Mouse (Mus musculus): ENCODE data around the gene Pim3. TPM values are rescaled to one million over a fixed set of nuclear protein-coding genes. Genes with fewer than 3 reads are reported as not detected.
A peak's percentile ranks its signal among the peaks of the same experiment; 100 is the strongest.

Gene Pim3
- polyA plus RNA-seq, 1 experiment from 2014 or later = 69.4 TPM

DNA sequence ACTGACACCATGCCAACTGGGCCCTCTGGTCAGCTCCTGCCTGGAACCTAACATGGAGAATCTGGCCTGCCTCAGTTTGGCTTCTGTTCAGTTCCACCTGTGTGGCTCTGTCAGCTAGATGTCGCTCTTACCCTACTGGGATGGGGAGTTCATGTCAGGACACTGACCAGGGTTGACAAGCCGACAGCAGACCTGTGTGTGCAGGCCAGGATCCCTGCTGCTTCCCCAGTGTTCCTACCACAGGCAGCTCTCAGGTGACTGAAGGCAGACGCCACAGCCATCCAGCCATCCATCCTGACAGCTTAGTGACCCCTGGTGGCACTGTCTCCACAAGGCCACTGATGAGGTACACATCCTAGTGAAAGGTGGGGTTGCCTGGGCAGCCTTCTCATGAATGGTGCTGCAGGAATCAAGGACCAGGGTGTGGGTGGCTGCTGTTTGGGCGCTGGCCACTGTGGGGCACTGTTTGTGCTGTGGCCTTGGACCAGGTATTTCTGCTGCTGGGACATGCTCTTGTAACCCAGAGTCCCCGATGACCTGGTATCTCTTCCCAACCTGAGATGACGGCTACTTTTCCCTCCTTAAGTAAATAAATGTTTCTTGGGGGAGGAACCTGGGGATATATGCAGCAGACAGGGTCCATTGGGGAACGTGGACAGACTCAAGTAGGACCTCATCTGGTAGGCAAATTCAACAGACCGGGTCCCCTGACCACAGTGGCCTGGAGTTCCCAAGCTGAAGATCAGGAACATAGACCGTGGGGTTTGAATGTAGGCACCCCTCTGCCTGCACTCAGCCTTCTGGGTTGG lies 33.8 kb upstream of the Pim3 start:
- Histone ChIP-seq H3K9me3 (ENCODE audit: control insufficient read depth, low read length) (no peaks in the 10 kb centered on the region), H3K27me3 (ENCODE audit: control insufficient read depth, insufficient read depth, low read length) (no peaks in the 10 kb centered on the region), H3K36me3 (ENCODE audit: control insufficient read depth, insufficient read depth, low read length) (peaks cover 24% of the 10 kb centered on the region), H3K27ac (replicated peaks) (no peak overlapping the region), H3K4me1 (replicated peaks; ENCODE audit: control insufficient read depth, insufficient read depth) (no peaks in the 10 kb centered on the region), H3K4me2 (replicated peaks; ENCODE audit: low read depth) (no peak overlapping the region), H3K4me3 (ENCODE audit: low read depth, low read length) (no peak overlapping the region), H3K9ac (ENCODE audit: low read length) (no peak overlapping the region)
- ATAC-seq (ENCODE audit: low FRiP score, low TSS enrichment) (peak; percentile 71), DNase-seq (ENCODE audit: low spot score) (peak; percentile 87)
- WGBS = 20% methylated on average over 9 of the region's 9 CpGs
- TF ChIP-seq EP300 (optimal IDR thresholded peaks at IDR 0.05) (no peak), CTCF (IDR thresholded peaks at IDR 0.05; ENCODE audit: low read depth) (peak; percentile 66)

DNA sequence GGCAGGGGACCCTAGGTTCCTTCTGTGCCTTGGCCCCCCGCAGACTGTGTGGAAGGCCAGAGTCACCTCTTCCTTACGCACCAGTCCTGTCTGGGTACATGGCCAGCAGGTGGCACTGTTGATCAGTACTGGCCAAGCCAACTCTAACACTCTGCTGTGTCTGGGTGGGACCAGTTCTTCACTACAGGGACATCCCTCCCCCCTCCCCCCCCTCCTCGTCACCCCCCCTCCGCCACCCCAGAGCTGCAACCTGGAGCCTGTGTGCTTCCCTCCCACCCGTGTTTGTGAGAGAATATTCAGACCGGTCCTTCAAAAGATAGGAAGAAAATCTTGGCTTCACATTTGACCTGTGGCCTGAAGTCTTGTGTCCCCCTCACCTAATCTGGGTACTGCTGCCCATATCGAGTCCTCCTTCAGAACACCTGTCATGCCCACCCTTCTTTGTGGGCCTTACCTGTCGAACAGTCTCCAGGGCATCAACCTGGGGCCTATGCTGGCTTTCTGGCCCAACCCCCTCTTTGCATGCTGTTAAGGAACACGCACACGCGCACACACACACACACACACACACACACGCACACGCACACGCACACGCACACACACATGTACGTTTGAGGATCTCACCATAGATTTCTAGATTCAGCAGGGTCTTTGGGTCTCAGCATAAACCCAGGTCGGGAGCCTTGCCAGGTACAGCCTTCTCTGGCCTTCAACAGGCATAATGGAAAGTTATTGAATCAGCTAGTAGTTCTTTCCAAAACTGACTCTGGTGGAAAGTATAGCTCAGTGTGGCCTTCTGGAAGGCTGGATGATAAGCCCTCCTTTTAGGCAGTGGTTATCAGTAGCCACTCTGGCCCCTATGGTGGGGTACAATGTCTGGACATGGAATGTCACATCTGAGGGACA lies 32.9 kb upstream of the Pim3 start:
- Histone ChIP-seq H3K9me3 (ENCODE audit: control insufficient read depth, low read length) (no peaks in the 10 kb centered on the region), H3K27me3 (ENCODE audit: control insufficient read depth, insufficient read depth, low read length) (no peaks in the 10 kb centered on the region), H3K4me3 (ENCODE audit: low read depth, low read length) (no peak overlapping the region), H3K9ac (ENCODE audit: low read length) (no peak overlapping the region), H3K36me3 (ENCODE audit: control insufficient read depth, insufficient read depth, low read length) (peaks cover 18% of the 10 kb centered on the region; the same call in 1 of the 2 replicates), H3K4me2 (replicated peaks; ENCODE audit: low read depth) (no peak overlapping the region), H3K4me1 (replicated peaks; ENCODE audit: control insufficient read depth, insufficient read depth) (no peaks in the 10 kb centered on the region), H3K27ac (replicated peaks) (no peak overlapping the region)
- DNase-seq (ENCODE audit: low spot score) (peak; percentile 91), ATAC-seq (ENCODE audit: low FRiP score, low TSS enrichment) (peak; percentile 85)
- peak; percentile 85 for TF ChIP-seq CTCF (IDR thresholded peaks at IDR 0.05; ENCODE audit: low read depth)
- TF ChIP-seq EP300 (optimal IDR thresholded peaks at IDR 0.05) = no peak
- 46% methylated on average over 17 of the region's 17 CpGs for WGBS

DNA sequence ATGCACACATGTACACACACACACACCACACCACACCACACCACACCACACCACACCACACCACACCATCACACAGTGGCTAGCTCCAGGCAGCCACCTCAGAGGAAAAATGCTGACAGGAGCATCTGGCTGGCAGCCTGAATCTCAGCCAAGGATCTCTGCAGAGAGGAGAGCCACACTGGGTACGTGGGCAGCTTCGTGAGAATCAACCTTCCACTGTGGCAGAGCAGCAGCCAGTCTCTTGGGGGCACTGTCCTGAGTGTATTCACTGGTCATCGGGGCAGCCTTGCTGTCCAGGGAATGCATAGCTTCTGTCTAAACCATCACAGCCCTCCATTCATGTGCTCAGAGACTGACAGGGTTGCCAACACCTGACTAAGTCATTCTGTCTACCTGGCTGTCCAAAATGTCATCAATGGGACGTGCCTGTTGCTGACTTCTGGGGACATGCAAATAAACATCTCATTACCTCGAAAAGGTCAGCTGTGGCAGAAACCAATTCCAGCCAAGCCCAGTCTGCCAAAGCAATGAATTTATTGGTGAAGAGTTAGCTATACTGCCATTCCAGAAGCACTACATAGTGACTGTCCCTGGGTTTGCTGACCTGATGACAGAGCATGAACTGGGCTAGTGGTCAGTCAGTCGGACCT lies 32.1 kb upstream of the Pim3 start:
- WGBS = 74% methylated on average over 6 of the region's 6 CpGs

DNA sequence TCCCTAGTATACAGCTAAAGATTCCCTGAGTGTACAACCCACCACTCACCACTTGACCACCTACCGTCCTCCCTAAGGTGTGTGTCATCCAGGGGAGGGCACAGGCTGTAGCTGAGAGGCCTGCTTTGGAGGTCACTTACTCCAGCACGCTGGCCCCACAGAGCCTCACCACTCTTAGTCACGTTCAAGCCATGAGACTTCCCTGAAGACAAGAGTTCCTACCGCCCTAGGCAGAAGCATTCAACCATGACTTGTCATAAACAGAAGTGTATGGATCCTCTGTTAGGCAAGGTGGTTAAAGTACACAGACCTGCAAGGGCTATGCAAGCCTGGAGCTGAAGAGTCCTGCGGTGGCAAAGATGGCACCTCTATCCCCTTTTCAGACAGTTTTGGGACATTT lies 31.3 kb upstream of the Pim3 start:
- Histone ChIP-seq H3K9me3 (ENCODE audit: control insufficient read depth, low read length) (no peaks in the 10 kb centered on the region), H3K9ac (ENCODE audit: low read length) (no peak overlapping the region), H3K36me3 (ENCODE audit: control insufficient read depth, insufficient read depth, low read length) (0 out of 2 replicates have a peak, but pooled peaks cover 4% of the 10 kb centered on the region), H3K4me3 (ENCODE audit: low read depth, low read length) (no peak overlapping the region), H3K4me1 (replicated peaks; ENCODE audit: control insufficient read depth, insufficient read depth) (no peaks in the 10 kb centered on the region), H3K27me3 (ENCODE audit: control insufficient read depth, insufficient read depth, low read length) (no peaks in the 10 kb centered on the region), H3K27ac (replicated peaks) (no peak overlapping the region), H3K4me2 (replicated peaks; ENCODE audit: low read depth) (no peak overlapping the region)
- TF ChIP-seq EP300 (optimal IDR thresholded peaks at IDR 0.05) (no peak), CTCF (IDR thresholded peaks at IDR 0.05; ENCODE audit: low read depth) (no peak)
- 81% methylated on average over 5 of the region's 5 CpGs for WGBS
- ATAC-seq (ENCODE audit: low FRiP score, low TSS enrichment) = no peak
- no peak for DNase-seq (ENCODE audit: low spot score)

More for the DNA sequence above, 32.1 kb upstream of the Pim3 start:
- no peak for TF ChIP-seq EP300 (optimal IDR thresholded peaks at IDR 0.05)
- no peak for TF ChIP-seq CTCF (IDR thresholded peaks at IDR 0.05; ENCODE audit: low read depth)
- Histone ChIP-seq H3K36me3 (ENCODE audit: control insufficient read depth, insufficient read depth, low read length) (peaks cover 10% of the 10 kb centered on the region; the same call in 1 of the 2 replicates), H3K9me3 (ENCODE audit: control insufficient read depth, low read length) (no peaks in the 10 kb centered on the region), H3K27me3 (ENCODE audit: control insufficient read depth, insufficient read depth, low read length) (no peaks in the 10 kb centered on the region), H3K4me1 (replicated peaks; ENCODE audit: control insufficient read depth, insufficient read depth) (no peaks in the 10 kb centered on the region), H3K9ac (ENCODE audit: low read length) (0 out of 2 replicates have a peak overlapping the region, but pooled peaks have one; percentile 18), H3K27ac (replicated peaks) (no peak overlapping the region), H3K4me2 (replicated peaks; ENCODE audit: low read depth) (no peak overlapping the region), H3K4me3 (ENCODE audit: low read depth, low read length) (no peak overlapping the region)
- no peak for ATAC-seq (ENCODE audit: low FRiP score, low TSS enrichment)
- no peak for DNase-seq (ENCODE audit: low spot score)

DNA sequence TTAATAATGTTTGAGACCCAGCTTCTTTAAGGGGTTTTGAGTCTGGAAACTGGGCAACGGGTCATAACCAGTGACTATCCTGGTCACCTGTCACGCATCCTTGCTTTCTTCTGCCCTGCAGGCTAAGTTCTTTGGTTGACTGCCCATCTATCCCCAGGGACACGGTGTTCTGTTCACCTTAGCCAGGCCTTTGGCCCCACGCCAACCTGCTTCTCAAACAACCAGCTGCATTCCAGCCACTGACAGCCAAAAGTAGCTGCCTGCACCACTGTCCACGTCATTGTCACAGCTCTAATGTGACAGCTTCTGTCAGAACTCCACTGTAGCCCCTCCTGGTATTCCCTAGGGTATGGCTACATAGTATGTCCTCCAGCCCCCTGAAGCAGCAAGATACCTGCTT lies 30.5 kb upstream of the Pim3 start:
- Histone ChIP-seq H3K4me3 (ENCODE audit: low read depth, low read length) (no peak overlapping the region), H3K9me3 (ENCODE audit: control insufficient read depth, low read length) (no peaks in the 10 kb centered on the region), H3K36me3 (ENCODE audit: control insufficient read depth, insufficient read depth, low read length) (no peaks in the 10 kb centered on the region), H3K27ac (replicated peaks) (no peak overlapping the region), H3K4me1 (replicated peaks; ENCODE audit: control insufficient read depth, insufficient read depth) (no peaks in the 10 kb centered on the region), H3K4me2 (replicated peaks; ENCODE audit: low read depth) (no peak overlapping the region), H3K9ac (ENCODE audit: low read length) (no peak overlapping the region), H3K27me3 (ENCODE audit: control insufficient read depth, insufficient read depth, low read length) (no peaks in the 10 kb centered on the region)
- ATAC-seq (ENCODE audit: low FRiP score, low TSS enrichment) = no peak
- 42% methylated on average over 5 of the region's 5 CpGs for WGBS
- DNase-seq (ENCODE audit: low spot score) = peak; percentile 68
- TF ChIP-seq EP300 (optimal IDR thresholded peaks at IDR 0.05) (no peak), CTCF (IDR thresholded peaks at IDR 0.05; ENCODE audit: low read depth) (no peak)

Measured in stomach, postnatal 0 days (tissue).